Mouse (Mus musculus) adrenal gland (tissue): Measurements from ENCODE around the gene Tuba3a.
"Not testable (repeated sequence)": the region's sequence is repeated elsewhere in the genome, so short reads cannot be mapped to it uniquely, and the experiment has no call there.

Source experiments
- intact Hi-C: fragments of 180-260 bp; cut with DNase I; formaldehyde crosslinking; loops from one replicate; pipeline ENCODE4 v1.15.1; 2025

Gene Tuba3a

GRCm38 (mm10) chr6:125308921-125309320, 23.1 kb upstream of the Tuba3a start:
- intact Hi-C loops, result no loop called here

GRCm38 (mm10) chr6:125307091-125307490, 21.2 kb upstream of the Tuba3a start:
- intact Hi-C loops, result no loop called here

GRCm38 (mm10) chr6:125305465-125305864, 19.6 kb upstream of the Tuba3a start:
- intact Hi-C loops, result no loop called here

- intact Hi-C loops, result not testable (repeated sequence)
Measured at GRCm38 (mm10) chr6:125304408-125304807, 18.6 kb upstream of the Tuba3a start.

- intact Hi-C loops, result no loop called here
Measured at GRCm38 (mm10) chr6:125303242-125303641, 17.4 kb upstream of the Tuba3a start.

GRCm38 (mm10) chr6:125302231-125302982, 16.6 kb upstream of the Tuba3a start:
- intact Hi-C loops, result no loop called here

- intact Hi-C loops, result no loop called here
Measured at GRCm38 (mm10) chr6:125300982-125301381, 15.1 kb upstream of the Tuba3a start.

GRCm38 (mm10) chr6:125297149-125297820, 11.4 kb upstream of the Tuba3a start:
- intact Hi-C loops, result no loop called here

GRCm38 (mm10) chr6:125294049-125294448, 8.2 kb upstream of the Tuba3a start:
- intact Hi-C loops, result no loop called here

GRCm38 (mm10) chr6:125292256-125292655, 6.4 kb upstream of the Tuba3a start:
- intact Hi-C loops, result no loop called here

GRCm38 (mm10) chr6:125291329-125291728, 5.5 kb upstream of the Tuba3a start:
- intact Hi-C loops, result no loop called here

- intact Hi-C loops, result no loop called here
Measured at GRCm38 (mm10) chr6:125288730-125289129, 2.9 kb upstream of the Tuba3a start.

GRCm38 (mm10) chr6:125286944-125287343, 1.1 kb upstream of the Tuba3a start:
- intact Hi-C loops, result no loop called here

GRCm38 (mm10) chr6:125284751-125285150, 1.1 kb downstream of the Tuba3a start:
- intact Hi-C loops, result no loop called here

- intact Hi-C loops, result no loop called here
Measured at GRCm38 (mm10) chr6:125284250-125284649, 1.6 kb downstream of the Tuba3a start.

- intact Hi-C loops, result not testable (repeated sequence)
Measured at GRCm38 (mm10) chr6:125282721-125283120, 3.1 kb downstream of the Tuba3a start.

GRCm38 (mm10) chr6:125279729-125280128, 6.1 kb downstream of the Tuba3a start:
- intact Hi-C loops, result loop anchor here (10.0 kb wide), 1 partner anchor 325 kb away; no protein-coding TSS in a partner anchor

GRCm38 (mm10) chr6:125274841-125275563, 10.8 kb downstream of the Tuba3a start:
- intact Hi-C loops, result loop anchor here (2.0 to 10.0 kb wide), 4 partner anchors 92 to 330 kb away; partner anchors contain the start of gene Iffo1

GRCm38 (mm10) chr6:125272228-125272785, 13.5 kb downstream of the Tuba3a start:
- intact Hi-C loops, result loop anchor here (5.0 to 10.0 kb wide), 3 partner anchors 110 to 332 kb away; partner anchors contain the start of gene Iffo1

GRCm38 (mm10) chr6:125271455-125272227, 14.2 kb downstream of the Tuba3a start:
- intact Hi-C loops, result loop anchor here (2.0 to 10.0 kb wide), 4 partner anchors 53 to 333 kb away; partner anchors contain the start of gene Iffo1

- intact Hi-C loops, result no loop called here
Measured at GRCm38 (mm10) chr6:125268799-125269198, 17.0 kb downstream of the Tuba3a start.
